Mouse (Mus musculus) midbrain, embryonic 10.5 days (tissue): ENCODE results near the gene Psma7. TPM values are rescaled to one million over a fixed set of nuclear protein-coding genes. Genes with fewer than 3 reads are reported as not detected.

Experiments used
- polyA plus RNA-seq: library from polyadenylated mRNA; unstranded; fragments of >200 nt; fragmentation: Nextera tagmentation; extraction: Ambion mirVana; gene quantifications from 2 replicates; pipeline ENCODE4 v1.2.1, GENCODE M21; 2016

The Psma7 gene
- polyA plus RNA-seq, 1 experiment from 2014 or later, result 855 TPM

Other genes starting within 250 kb of the Psma7 start
- 3.5 and 4.0 TPM in 2 replicates for gene Taf4, start 65.8 kb downstream of the Psma7 start, polyA plus RNA-seq
- gene Lsm14b, start 17.4 kb downstream of the Psma7 start, polyA plus RNA-seq, result 9.4 and 10.4 TPM in 2 replicates
- gene Ss18l1, start 76 bp upstream of the Psma7 start, polyA plus RNA-seq, result 8.6 and 14.6 TPM in 2 replicates
- 33.2 and 37.9 TPM in 2 replicates for gene Mtg2, start 28.2 kb upstream of the Psma7 start, polyA plus RNA-seq
- 1.2 and 2.7 TPM in 2 replicates for gene Hrh3, start 62.1 kb upstream of the Psma7 start, polyA plus RNA-seq
- 30.5 and 43.3 TPM in 2 replicates for gene Osbpl2, start 76.9 kb upstream of the Psma7 start, polyA plus RNA-seq
- 270 and 277 TPM in 2 replicates for gene Adrm1, start 129.1 kb upstream of the Psma7 start, polyA plus RNA-seq
- 5.3 and 6.4 TPM in 2 replicates for gene Lama5, start 183.4 kb upstream of the Psma7 start, polyA plus RNA-seq
- gene Rps21, start 214.9 kb upstream of the Psma7 start, polyA plus RNA-seq, result 409 and 515 TPM in 2 replicates
- gene Cables2, start 231.1 kb upstream of the Psma7 start, polyA plus RNA-seq, result 12.1 and 14.0 TPM in 2 replicates
- 0.11 TPM in 1 of 2 replicates, not detected in the other for gene Rbbp8nl, start 247.4 kb upstream of the Psma7 start, polyA plus RNA-seq